Mouse (Mus musculus) lung, embryonic 16.5 days (tissue): ENCODE results near the gene Abat. TPM values are rescaled to one million over a fixed set of nuclear protein-coding genes. Genes with fewer than 3 reads are reported as not detected.
A peak's percentile ranks its signal among the peaks of the same experiment; 100 is the strongest.

Source experiments
- ATAC-seq: fragments of 200-750 bp; cut with Nextera tagmentation; 2 replicates; pipeline ENCODE4 v1.8.0; 2017; ENCODE audit warnings: low read depth, mild to moderate bottlenecking, moderate library complexity
- H3K27ac ChIP-seq: fragments of 300-500 bp; sonication (generic); 2 replicates; pipeline ENCODE4 v1.5.1; 2014; ENCODE audit warnings: mild to moderate bottlenecking, control low read depth, low read length
- H3K27me3 ChIP-seq: fragments of 300-500 bp; sonication (generic); 2 replicates; pipeline ENCODE4 v1.6.1; 2014; ENCODE audit warnings: low read depth, low read length, mixed read lengths; ENCODE audit not compliant: control insufficient read depth, insufficient read depth
- H3K36me3 ChIP-seq: fragments of 300-500 bp; sonication (generic); 2 replicates; pipeline ENCODE4 v1.6.1; 2014; ENCODE audit warnings: low read length; ENCODE audit not compliant: control insufficient read depth, insufficient read depth
- H3K4me1 ChIP-seq: fragments of 300-500 bp; sonication (generic); replicated peaks from 2 replicates; pipeline ENCODE4 v1.6.1; 2014; ENCODE audit warnings: low read length, mixed read lengths; ENCODE audit not compliant: control insufficient read depth, insufficient read depth
- H3K4me2 ChIP-seq: fragments of 300-500 bp; sonication (generic); 2 replicates; pipeline ENCODE4 v1.6.1; 2014; ENCODE audit warnings: low read depth, low read length, control low read depth
- H3K4me3 ChIP-seq: fragments of 300-500 bp; sonication (generic); 2 replicates; pipeline ENCODE4 v1.5.1; 2014; ENCODE audit warnings: mild to moderate bottlenecking, low read length, control low read depth
- H3K9ac ChIP-seq: fragments of 300-500 bp; sonication (generic); 2 replicates; pipeline ENCODE4 v1.6.1; 2014; ENCODE audit warnings: low read length, control low read depth
- H3K9me3 ChIP-seq: fragments of 300-500 bp; sonication (generic); 2 replicates; pipeline ENCODE4 v1.6.1; 2016; ENCODE audit warnings: low read length; ENCODE audit not compliant: control insufficient read depth
- WGBS: fragments of 180-500 bp; shearing (Covaris S2); extraction: QIAGEN DNeasy Blood & Tissue Kit; methylation state at CpG from one replicate; pipeline ENCODE4 v1.1.7; 2014; 5-methylcytosine and 5-hydroxymethylcytosine counted together
- polyA plus RNA-seq: library from polyadenylated mRNA; unstranded; fragments of >200 nt; fragmentation: Nextera tagmentation; extraction: Ambion mirVana; gene quantifications from 2 replicates; pipeline ENCODE4 v1.2.1, GENCODE M21; 2015

Gene Abat
- polyA plus RNA-seq, 1 experiment from 2014 or later, result 19.6 TPM

DNA sequence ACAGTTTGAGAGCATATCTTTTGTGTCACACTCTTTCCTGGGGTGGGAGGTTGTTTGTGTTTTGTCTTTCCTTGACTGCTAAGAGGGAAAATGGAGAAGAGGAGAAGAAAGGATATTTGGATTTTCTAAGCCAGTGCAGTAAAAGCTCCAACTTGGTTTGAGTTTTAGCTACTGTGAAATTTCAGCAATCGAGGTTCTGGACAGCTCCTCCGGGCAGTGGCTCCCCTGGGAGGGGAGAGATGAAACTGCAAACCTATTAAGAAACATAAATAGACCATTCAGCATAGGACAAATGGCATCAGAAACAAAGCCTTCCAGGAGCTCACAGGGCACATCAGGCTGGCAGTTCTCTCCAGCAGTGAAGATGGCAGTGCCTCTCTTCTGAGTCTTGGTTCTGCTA, 9.0 kb upstream of the Abat start:
- no peaks in the 10 kb centered on the region for H3K36me3 ChIP-seq
- H3K4me3 ChIP-seq, result no peak overlapping the region
- 33% methylated on average over 2 of the region's 2 CpGs for WGBS
- no peaks in the 10 kb centered on the region for H3K27me3 ChIP-seq
- H3K27ac ChIP-seq, result no peak overlapping the region
- H3K9me3 ChIP-seq, result no peaks in the 10 kb centered on the region
- no peak overlapping the region for H3K9ac ChIP-seq
- ATAC-seq, result no peak
- no peak overlapping the region for H3K4me2 ChIP-seq
- no peaks in the 10 kb centered on the region for H3K4me1 ChIP-seq

DNA sequence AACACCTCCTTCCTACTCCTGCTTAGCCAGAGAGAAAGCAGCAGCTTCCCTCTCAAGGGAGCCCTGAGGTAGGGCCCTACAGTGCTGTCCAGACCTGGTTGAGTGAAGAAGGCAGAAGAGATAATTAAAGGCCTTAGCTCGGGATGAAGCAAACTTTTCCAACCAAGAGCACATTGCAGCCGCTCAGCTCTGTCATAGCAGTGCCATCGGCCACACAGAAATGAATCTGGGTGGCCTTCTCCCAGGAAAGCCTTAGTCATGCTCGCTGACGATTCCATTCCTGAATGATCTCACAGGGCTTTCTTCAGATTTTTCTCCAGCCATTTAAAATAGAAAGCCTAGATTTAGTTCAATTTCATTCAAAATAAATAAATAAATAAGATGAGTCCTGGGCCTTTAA, 3.3 kb upstream of the Abat start:
- ATAC-seq, result no peak
- 69% methylated on average over 5 of the region's 5 CpGs for WGBS
- Histone ChIP-seq H3K4me1 (peaks cover 12% of the 10 kb centered on the region), H3K4me3 (no peak overlapping the region), H3K27ac (no peak overlapping the region), H3K36me3 (no peaks in the 10 kb centered on the region), H3K4me2 (no peak overlapping the region), H3K27me3 (peaks cover 2% of the 10 kb centered on the region; the same call in 1 of the 2 replicates), H3K9ac (no peak overlapping the region), H3K9me3 (no peaks in the 10 kb centered on the region)

DNA sequence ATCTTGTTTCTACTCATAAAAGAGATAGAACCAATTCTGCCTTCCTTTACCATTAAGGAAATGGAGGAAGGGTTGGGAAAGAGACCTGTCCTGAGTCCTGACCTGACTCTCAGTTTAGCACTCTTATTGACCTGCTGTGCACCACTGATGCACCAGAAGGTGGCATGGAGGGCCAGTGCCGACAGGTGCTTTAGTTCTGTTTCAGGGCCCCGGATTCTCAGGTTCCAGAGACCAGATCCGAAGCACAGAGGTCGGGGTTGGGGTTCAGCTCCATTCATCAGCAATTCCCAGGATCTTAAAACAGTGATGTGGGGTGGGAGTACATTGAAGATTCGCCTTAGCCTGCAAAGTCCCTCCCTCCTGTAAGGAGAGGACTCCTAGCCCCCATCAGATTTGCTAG, 399 bp upstream of the Abat start:
- ATAC-seq, result peak; percentile 1; the same call in 1 of the 2 replicates
- H3K9ac ChIP-seq, result peak overlapping the region; percentile 30
- under 1% methylated on average over 5 of the region's 5 CpGs for WGBS

DNA sequence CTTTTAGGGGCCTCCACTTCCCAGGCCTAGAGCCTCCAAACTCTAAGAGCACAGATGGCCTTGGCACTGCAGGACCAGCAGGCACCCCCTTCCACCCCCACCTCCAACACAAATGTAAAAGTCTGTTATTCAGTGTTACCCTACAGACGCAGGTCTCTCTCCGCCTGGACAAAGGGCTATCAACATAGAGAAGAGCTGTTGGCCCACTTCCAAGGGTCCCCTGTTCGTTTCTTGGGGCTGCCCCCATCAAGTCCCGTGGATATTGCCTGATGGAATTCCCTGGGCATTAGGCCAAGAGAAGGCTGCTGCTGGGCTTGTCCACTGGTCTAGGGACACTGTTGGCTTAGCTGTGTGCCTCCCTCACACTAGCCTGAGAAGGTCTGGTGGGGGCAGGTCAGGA, 951 bp downstream of the Abat start:
- H3K27me3 ChIP-seq, result peaks cover 2% of the 10 kb centered on the region; the same call in 1 of the 2 replicates
- no peaks in the 10 kb centered on the region for H3K36me3 ChIP-seq
- 4% methylated on average over 4 of the region's 4 CpGs for WGBS
- H3K9me3 ChIP-seq, result no peaks in the 10 kb centered on the region
- no peak overlapping the region for H3K27ac ChIP-seq
- peak overlapping the region; percentile 65 for H3K4me3 ChIP-seq
- peaks cover 14% of the 10 kb centered on the region for H3K4me1 ChIP-seq
- peak; percentile 29; the same call in 1 of the 2 replicates for ATAC-seq
- H3K4me2 ChIP-seq, result peak overlapping the region; percentile 79
- peak overlapping the region; percentile 70 for H3K9ac ChIP-seq

More for the DNA sequence above, 399 bp upstream of the Abat start:
- Histone ChIP-seq H3K27me3 (peaks cover 2% of the 10 kb centered on the region; the same call in 1 of the 2 replicates), H3K4me2 (peak overlapping the region; percentile 79), H3K4me1 (peaks cover 14% of the 10 kb centered on the region), H3K9me3 (no peaks in the 10 kb centered on the region), H3K27ac (no peak overlapping the region), H3K4me3 (peak overlapping the region; percentile 65), H3K36me3 (no peaks in the 10 kb centered on the region)

DNA sequence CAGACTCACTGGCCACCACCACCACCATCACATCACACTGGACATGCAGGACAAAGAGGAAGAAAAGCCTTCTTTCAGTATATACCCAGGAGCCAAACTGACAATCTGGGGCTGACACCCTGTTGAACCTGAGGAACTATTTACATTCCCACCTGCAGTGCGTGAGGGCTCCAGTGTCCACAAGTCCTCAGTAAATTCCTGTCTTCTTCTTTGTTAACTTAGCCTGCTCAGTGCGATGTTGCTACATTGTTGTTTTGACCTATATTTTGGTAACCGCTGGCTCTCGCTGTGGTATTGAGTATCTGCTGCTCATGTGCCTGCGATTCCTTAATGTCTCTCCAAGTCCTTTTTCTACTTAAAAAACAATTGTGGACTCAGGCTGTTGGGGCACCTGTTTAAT, 7.3 kb downstream of the Abat start:
- Histone ChIP-seq H3K4me2 (no peak overlapping the region), H3K4me1 (peaks cover 27% of the 10 kb centered on the region), H3K4me3 (no peak overlapping the region), H3K9ac (no peak overlapping the region), H3K27ac (no peak overlapping the region), H3K36me3 (no peaks in the 10 kb centered on the region), H3K27me3 (no peaks in the 10 kb centered on the region), H3K9me3 (no peaks in the 10 kb centered on the region)
- no peak for ATAC-seq
- WGBS, result 69% methylated on average over 5 of the region's 5 CpGs

DNA sequence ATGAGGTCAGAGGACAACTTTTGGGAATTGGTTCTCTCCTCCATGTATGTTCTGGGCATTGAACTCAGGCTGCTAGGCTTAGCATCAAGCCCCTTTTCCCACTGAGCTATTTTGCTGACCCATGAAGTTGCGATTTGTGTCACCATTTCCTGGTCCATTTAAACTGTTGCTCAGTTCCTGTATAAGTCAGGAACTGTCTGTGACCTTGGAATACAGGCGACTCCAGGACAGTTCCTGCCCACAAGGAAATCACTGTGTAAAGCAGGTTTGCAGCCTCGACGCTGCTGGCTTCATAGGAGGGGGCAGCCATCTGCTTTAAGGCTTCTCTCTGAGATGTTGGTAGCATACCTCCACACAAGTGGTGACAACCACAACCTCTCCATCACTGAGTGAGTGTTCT, 8.1 kb downstream of the Abat start:
- no peak overlapping the region for H3K9ac ChIP-seq
- H3K4me3 ChIP-seq, result no peak overlapping the region
- H3K27me3 ChIP-seq, result no peaks in the 10 kb centered on the region
- H3K4me1 ChIP-seq, result peaks cover 29% of the 10 kb centered on the region
- 68% methylated on average over 4 of the region's 4 CpGs for WGBS
- no peak overlapping the region for H3K4me2 ChIP-seq
- ATAC-seq, result no peak
- H3K36me3 ChIP-seq, result no peaks in the 10 kb centered on the region
- no peak overlapping the region for H3K27ac ChIP-seq
- H3K9me3 ChIP-seq, result no peaks in the 10 kb centered on the region

DNA sequence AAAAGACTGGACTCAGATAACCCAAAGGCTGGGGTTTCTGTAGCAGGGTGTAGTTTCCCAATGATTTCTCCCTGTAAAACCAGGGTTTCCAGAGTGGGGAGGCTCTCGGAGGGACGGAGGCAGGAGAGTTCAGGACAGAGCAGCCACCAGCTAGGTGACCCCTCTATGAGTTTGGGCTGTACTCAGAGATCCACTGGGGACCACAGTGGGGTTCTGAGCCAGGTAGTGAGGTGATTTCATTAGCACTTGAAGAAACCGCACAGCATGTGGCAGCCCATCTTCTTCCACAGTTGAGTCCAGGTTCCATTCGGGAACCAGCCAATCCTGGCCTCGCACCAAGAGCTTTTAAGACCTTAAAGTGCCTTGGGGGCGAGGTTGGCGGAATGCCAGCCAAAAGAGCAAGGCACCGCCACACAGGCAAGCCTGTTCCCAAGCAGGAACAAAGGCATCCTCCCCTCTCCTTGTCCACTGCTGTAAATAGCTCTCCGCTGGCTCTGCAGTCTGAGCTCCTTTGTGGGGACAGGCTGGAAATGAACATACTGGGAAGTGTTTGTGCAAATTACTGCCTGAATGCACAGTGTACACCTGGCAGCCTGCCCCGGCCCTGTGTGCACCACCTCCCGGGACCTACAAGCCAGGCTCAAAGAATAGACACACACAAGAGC, 10.4 kb downstream of the Abat start:
- H3K9ac ChIP-seq, result no peak overlapping the region; the same call in 1 of the 2 replicates
- no peak overlapping the region; the same call in 1 of the 2 replicates for H3K4me2 ChIP-seq
- peak; percentile 88 for ATAC-seq
- H3K4me1 ChIP-seq, result peaks cover 30% of the 10 kb centered on the region
- no peak overlapping the region for H3K4me3 ChIP-seq
- no peaks in the 10 kb centered on the region for H3K36me3 ChIP-seq
- no peaks in the 10 kb centered on the region for H3K27me3 ChIP-seq
- no peaks in the 10 kb centered on the region for H3K9me3 ChIP-seq
- H3K27ac ChIP-seq, result peak overlapping the region; percentile 41
- 17% methylated on average over 11 of the region's 11 CpGs for WGBS

DNA sequence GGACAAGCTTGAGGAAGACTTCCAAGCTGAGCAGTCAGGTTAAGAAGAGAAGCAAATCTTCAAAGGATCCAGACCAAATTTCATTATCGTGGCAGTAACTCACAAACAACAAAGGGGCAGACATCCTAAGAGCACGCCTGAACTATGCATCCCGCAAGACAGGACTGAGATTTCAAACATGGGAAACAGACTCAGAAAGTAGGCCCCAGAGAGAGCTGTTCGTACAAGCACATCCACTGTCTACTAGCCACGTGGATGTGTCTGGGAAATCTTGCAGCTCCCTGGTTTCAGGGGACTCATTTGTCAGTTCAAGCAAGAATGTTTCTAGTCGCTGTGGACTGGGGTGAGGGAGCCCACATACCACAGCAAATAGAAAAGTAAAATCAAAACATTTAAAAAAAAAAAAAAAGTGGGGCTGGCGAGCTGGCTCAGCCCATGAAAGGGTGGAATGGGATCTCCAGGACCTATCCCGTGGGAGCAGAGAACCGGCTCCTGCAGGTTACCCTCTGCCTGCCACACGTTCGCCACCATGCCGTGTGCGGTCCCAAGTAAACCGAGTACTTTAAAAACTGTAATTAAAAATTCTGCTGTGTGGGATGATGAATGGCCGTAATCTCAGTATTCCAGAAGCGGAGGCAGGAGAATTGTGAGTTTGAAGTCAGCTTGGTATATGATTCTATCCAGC, 11.1 kb downstream of the Abat start:
- WGBS, result 53% methylated on average over 16 of the region's 16 CpGs
- ATAC-seq, result 0 out of 2 replicates have a peak, but pooled peaks have one; percentile 4
- H3K4me2 ChIP-seq, result no peak overlapping the region

DNA sequence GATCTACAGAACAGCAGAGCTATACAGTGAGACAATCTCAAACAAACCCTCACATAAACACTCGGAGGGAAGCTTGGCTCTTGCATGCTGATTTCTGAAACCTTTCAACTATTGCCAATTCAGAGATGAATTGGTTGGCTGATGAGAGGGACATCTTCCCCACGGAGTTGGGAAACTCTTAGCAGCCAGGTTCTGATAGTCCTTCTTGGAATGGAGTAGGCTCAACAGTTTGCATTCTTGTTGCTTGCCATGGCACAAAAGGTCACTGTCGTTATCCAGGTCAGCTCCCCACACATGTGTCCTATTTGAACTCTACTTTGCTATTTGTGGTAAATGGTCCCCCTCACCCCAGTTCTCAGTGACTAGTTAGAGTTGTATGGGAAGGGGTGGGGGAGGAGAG, 12.1 kb downstream of the Abat start:
- no peak for ATAC-seq
- Histone ChIP-seq H3K27me3 (no peaks in the 10 kb centered on the region), H3K36me3 (no peaks in the 10 kb centered on the region), H3K4me3 (no peak overlapping the region), H3K9ac (no peak overlapping the region), H3K9me3 (no peaks in the 10 kb centered on the region), H3K4me2 (no peak overlapping the region), H3K27ac (no peak overlapping the region), H3K4me1 (peaks cover 30% of the 10 kb centered on the region)
- 45% methylated on average over 3 of the region's 3 CpGs for WGBS

More for the DNA sequence above, 11.1 kb downstream of the Abat start:
- Histone ChIP-seq H3K9ac (peak overlapping the region; percentile 18; the same call in 1 of the 2 replicates), H3K9me3 (no peaks in the 10 kb centered on the region), H3K27me3 (no peaks in the 10 kb centered on the region), H3K36me3 (no peaks in the 10 kb centered on the region), H3K4me3 (no peak overlapping the region), H3K27ac (peak overlapping the region; percentile 10), H3K4me1 (peaks cover 30% of the 10 kb centered on the region)
